Mouse (Mus musculus): ENCODE data around the gene Sprr2e. TPM values are rescaled to one million over a fixed set of nuclear protein-coding genes. Genes with fewer than 3 reads are reported as not detected.

Sprr2e gene
- polyA plus RNA-seq (2015; fragmentation: Illumina TruSeq; extraction: RNeasy Lipid Tissue Mini Kit (QIAGEN cat#74804); ENCODE audit: insufficient read depth, low replicate concordance), result not detected

DNA sequence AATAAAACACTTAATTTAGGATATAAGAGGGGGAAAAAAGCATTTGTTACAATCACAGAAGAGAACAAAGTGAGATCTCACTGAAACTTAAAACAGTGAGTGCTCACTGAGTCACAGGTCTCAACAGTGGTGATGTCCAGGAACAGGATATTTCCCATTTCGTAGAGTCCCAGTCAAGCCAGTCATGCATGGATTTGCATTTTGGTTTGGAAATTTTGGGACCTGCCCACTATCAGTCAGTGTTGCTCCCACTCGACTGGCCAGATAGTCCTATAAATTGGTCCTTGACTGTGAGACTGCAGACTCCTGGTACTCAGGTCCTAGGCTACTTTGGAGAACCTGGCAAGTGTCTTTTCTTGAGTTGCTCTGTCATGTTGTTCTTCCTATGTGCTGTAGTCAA lies at the start of gene Sprr2e:
Sprr2e (plus strand) TSS at position 301 of the 400 bp plus-strand sequence.

DNA sequence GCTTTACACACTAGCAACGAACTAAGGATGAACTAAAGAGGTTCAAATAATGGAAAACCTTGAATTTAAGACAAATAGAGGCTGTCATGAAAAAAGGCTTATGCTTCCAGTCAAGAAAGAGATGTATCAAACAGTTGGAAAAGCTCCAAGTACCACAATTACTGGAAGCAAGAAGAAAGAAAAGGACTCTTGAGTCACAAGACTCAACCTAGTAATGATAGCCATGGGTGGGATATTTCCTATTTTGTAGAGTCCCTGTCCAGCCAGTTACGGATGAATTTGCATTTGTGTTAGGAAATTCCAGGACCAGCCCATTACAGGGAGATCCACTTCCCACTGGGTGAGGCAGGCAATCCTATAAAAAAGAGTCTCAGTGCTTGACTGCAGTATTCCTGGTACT lies 35.6 kb upstream of the Sprr2e start, which contains the start of gene Sprr2b:
Sprr2b (plus strand) TSS at position 301 of the 400 bp plus-strand sequence.

DNA sequence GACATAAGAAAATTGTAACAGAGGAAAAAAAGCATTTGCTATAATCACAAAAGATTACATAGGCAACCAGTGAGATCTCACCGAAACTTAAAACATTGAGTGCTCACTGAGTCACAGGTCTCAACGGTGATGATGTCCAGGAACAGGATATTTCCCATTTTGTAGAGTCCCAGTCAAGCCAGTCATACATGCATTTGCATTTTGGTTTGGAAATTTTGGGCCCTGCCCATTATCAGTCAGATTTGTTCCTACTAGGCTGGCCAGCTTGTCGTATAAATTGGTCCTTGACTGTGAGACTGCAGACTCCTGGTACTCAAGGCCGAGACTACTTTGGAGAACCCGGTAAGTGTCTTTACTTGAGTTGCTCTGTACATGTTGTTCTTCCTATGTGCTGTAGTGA lies 13.1 kb upstream of the Sprr2e start, which contains the start of gene Sprr2d:
Sprr2d (plus strand) TSS at position 301 of the 400 bp plus-strand sequence.

DNA sequence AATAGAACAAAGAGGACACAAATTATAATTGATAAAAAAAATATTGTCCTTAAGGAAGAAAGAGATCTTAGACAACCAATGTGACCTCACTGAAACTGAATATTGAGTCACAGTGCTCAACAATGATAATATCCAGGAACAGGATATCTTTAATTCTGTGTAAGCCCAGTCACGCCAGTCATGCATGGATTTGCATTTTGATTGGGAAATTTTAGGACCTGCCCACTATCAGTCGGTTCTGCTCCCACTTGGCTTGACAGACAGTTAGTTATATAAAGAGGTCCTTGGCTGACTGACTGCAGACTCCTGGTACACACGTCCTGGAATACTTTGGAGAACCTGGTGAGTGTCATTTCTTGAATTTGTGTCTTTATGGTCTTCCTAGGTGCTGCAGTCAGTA lies 12.9 kb downstream of the Sprr2e start, which contains the start of gene Sprr2f:
Sprr2f (plus strand) TSS at position 301 of the 400 bp plus-strand sequence.

DNA sequence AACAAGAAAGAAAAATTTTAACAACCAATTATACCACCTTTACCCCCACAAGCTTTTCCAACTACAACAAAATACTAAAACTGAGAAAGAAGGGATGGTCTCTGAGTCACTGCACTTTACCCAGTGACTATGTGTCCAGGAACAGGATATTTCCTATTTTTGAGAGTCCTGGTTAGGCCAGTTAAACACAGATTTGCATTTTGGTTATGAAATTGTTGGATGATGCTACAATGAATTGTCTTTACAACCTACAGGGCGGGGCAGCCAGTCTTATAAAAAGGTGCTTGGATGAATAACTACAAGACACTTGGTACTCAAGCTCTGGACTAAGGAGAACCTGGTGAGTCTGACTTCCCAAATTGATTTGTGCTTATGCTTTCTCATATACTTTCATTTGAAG lies 33.4 kb downstream of the Sprr2e start, which contains the start of gene Sprr2h:
Sprr2h (plus strand) TSS at position 301 of the 400 bp plus-strand sequence.

Other genes with a start within 250 kb of the Sprr2e start
- not detected for gene Prr9, start 228.2 kb upstream of the Sprr2e start, polyA plus RNA-seq (2015; fragmentation: Illumina TruSeq; extraction: RNeasy Lipid Tissue Mini Kit (QIAGEN cat#74804); ENCODE audit: insufficient read depth, low replicate concordance)
- not detected for gene Lelp1, start 209.4 kb upstream of the Sprr2e start, polyA plus RNA-seq (2015; fragmentation: Illumina TruSeq; extraction: RNeasy Lipid Tissue Mini Kit (QIAGEN cat#74804); ENCODE audit: insufficient read depth, low replicate concordance)
- gene Sprr2a1, start 136.3 kb upstream of the Sprr2e start, polyA plus RNA-seq (2015; fragmentation: Illumina TruSeq; extraction: RNeasy Lipid Tissue Mini Kit (QIAGEN cat#74804); ENCODE audit: insufficient read depth, low replicate concordance), result not detected
- gene Sprr2a2, start 136.2 kb upstream of the Sprr2e start, polyA plus RNA-seq (2015; fragmentation: Illumina TruSeq; extraction: RNeasy Lipid Tissue Mini Kit (QIAGEN cat#74804); ENCODE audit: insufficient read depth, low replicate concordance), result not detected
- not detected for gene Sprr2a3, start 66.7 kb upstream of the Sprr2e start, polyA plus RNA-seq (2015; fragmentation: Illumina TruSeq; extraction: RNeasy Lipid Tissue Mini Kit (QIAGEN cat#74804); ENCODE audit: insufficient read depth, low replicate concordance)
- not detected for gene Sprr2b, start 35.5 kb upstream of the Sprr2e start, polyA plus RNA-seq (2015; fragmentation: Illumina TruSeq; extraction: RNeasy Lipid Tissue Mini Kit (QIAGEN cat#74804); ENCODE audit: insufficient read depth, low replicate concordance)
- not detected for gene Sprr2d, start 13.0 kb upstream of the Sprr2e start, polyA plus RNA-seq (2015; fragmentation: Illumina TruSeq; extraction: RNeasy Lipid Tissue Mini Kit (QIAGEN cat#74804); ENCODE audit: insufficient read depth, low replicate concordance)
- gene Sprr2f, start 13.0 kb downstream of the Sprr2e start, polyA plus RNA-seq (2015; fragmentation: Illumina TruSeq; extraction: RNeasy Lipid Tissue Mini Kit (QIAGEN cat#74804); ENCODE audit: insufficient read depth, low replicate concordance), result not detected
- not detected for gene Sprr2h, start 33.5 kb downstream of the Sprr2e start, polyA plus RNA-seq (2015; fragmentation: Illumina TruSeq; extraction: RNeasy Lipid Tissue Mini Kit (QIAGEN cat#74804); ENCODE audit: insufficient read depth, low replicate concordance)
- gene Sprr2i, start 55.8 kb downstream of the Sprr2e start, polyA plus RNA-seq (2015; fragmentation: Illumina TruSeq; extraction: RNeasy Lipid Tissue Mini Kit (QIAGEN cat#74804); ENCODE audit: insufficient read depth, low replicate concordance), result not detected
- gene Sprr2j-ps, start 65.9 kb downstream of the Sprr2e start, polyA plus RNA-seq (2015; fragmentation: Illumina TruSeq; extraction: RNeasy Lipid Tissue Mini Kit (QIAGEN cat#74804); ENCODE audit: insufficient read depth, low replicate concordance), result not detected
- 1.4 TPM for gene Gm9774, start 77.3 kb downstream of the Sprr2e start, polyA plus RNA-seq (2015; fragmentation: Illumina TruSeq; extraction: RNeasy Lipid Tissue Mini Kit (QIAGEN cat#74804); ENCODE audit: insufficient read depth, low replicate concordance)
- gene Sprr2k, start 80.4 kb downstream of the Sprr2e start, polyA plus RNA-seq (2015; fragmentation: Illumina TruSeq; extraction: RNeasy Lipid Tissue Mini Kit (QIAGEN cat#74804); ENCODE audit: insufficient read depth, low replicate concordance), result not detected
- not detected for gene Sprr1b, start 86.6 kb downstream of the Sprr2e start, polyA plus RNA-seq (2015; fragmentation: Illumina TruSeq; extraction: RNeasy Lipid Tissue Mini Kit (QIAGEN cat#74804); ENCODE audit: insufficient read depth, low replicate concordance)
- gene Sprr3, start 106.6 kb downstream of the Sprr2e start, polyA plus RNA-seq (2015; fragmentation: Illumina TruSeq; extraction: RNeasy Lipid Tissue Mini Kit (QIAGEN cat#74804); ENCODE audit: insufficient read depth, low replicate concordance), result not detected
- not detected for gene Sprr1a, start 133.8 kb downstream of the Sprr2e start, polyA plus RNA-seq (2015; fragmentation: Illumina TruSeq; extraction: RNeasy Lipid Tissue Mini Kit (QIAGEN cat#74804); ENCODE audit: insufficient read depth, low replicate concordance)
- not detected for gene Sprr4, start 148.3 kb downstream of the Sprr2e start, polyA plus RNA-seq (2015; fragmentation: Illumina TruSeq; extraction: RNeasy Lipid Tissue Mini Kit (QIAGEN cat#74804); ENCODE audit: insufficient read depth, low replicate concordance)
- not detected for gene 2310046K23Rik, start 182.4 kb downstream of the Sprr2e start, polyA plus RNA-seq (2015; fragmentation: Illumina TruSeq; extraction: RNeasy Lipid Tissue Mini Kit (QIAGEN cat#74804); ENCODE audit: insufficient read depth, low replicate concordance)
- gene Ivl, start 221.6 kb downstream of the Sprr2e start, polyA plus RNA-seq (2015; fragmentation: Illumina TruSeq; extraction: RNeasy Lipid Tissue Mini Kit (QIAGEN cat#74804); ENCODE audit: insufficient read depth, low replicate concordance), result not detected
- not detected for gene Smcp, start 236.9 kb downstream of the Sprr2e start, polyA plus RNA-seq (2015; fragmentation: Illumina TruSeq; extraction: RNeasy Lipid Tissue Mini Kit (QIAGEN cat#74804); ENCODE audit: insufficient read depth, low replicate concordance)

Measured in spleen, adult 10 weeks (tissue).